ENCODE assay signal across 10 mouse cellular contexts in the genomic region with DNA sequence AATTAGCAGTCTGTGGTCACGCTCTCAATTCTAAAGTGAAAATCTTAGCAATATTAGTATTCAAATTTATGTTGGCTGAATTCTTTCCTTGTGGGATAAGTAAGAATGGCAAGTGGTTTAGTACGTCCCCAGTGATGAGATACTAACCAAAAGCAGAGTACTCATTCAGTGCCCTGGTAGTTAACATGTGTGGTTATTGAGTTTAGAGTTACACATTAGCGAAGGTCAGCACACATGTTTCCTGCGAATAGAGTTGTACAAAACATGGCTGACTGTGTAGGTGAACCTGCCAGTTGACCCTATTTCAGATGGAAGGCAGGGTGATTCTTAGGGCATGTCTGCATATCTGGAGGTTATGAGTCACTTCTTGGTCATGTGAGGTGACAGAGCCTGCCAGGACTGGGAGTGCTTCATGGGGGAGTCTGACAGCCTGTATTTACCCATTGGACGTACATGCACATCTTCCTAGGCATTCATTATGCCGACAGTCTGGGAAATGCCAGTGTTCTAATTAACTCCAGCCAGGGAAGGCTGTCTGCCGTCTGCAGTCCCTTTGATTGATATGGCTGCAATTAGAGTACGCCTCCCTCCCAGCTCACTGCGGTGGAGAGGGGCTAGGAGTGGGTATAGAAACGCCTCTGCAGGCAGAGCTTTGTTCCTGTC.
A peak's percentile ranks its signal among the peaks of the same experiment; 100 is the strongest.
DNase-seq lines count a peak whose midpoint lies in the region; ATAC-seq lines count a peak whose summit lies in the region.
"Had no signal": no experiment of that assay in that cellular context is flagged by ENCODE, and none has a peak within 500 bp of the region (broad histone marks: within the 10 kb centered on the region; RNA-seq: fewer than 3 reads in every experiment).

No protein-coding gene starts in this region.

- no peaks in the 10 kb centered on the region for H3K36me3 ChIP-seq in forebrain, embryonic 16.5 days (ENCODE audit: control insufficient read depth, insufficient read depth)
- H3K36me3 ChIP-seq in midbrain, embryonic 13.5 days = no peaks in the 10 kb centered on the region
- H3K36me3 ChIP-seq: liver, embryonic 12.5 days had no signal

- H3K4me2 ChIP-seq in forebrain, embryonic 16.5 days (ENCODE audit: low read length) = no peak overlapping the region
- H3K4me2 ChIP-seq in midbrain, embryonic 13.5 days (replicated peaks) = no peak overlapping the region
- H3K4me2 ChIP-seq: liver, embryonic 12.5 days had no signal

- H3K4me3 ChIP-seq in forebrain, embryonic 16.5 days (replicated peaks; ENCODE audit: low read length) = no peak overlapping the region
- no peak overlapping the region for H3K4me3 ChIP-seq in midbrain, embryonic 13.5 days (replicated peaks)
- H3K4me3 ChIP-seq: liver, embryonic 12.5 days had no signal

- 0 out of 2 replicates have a peak overlapping the region, but pooled peaks have one; percentile 7 for H3K9ac ChIP-seq in forebrain, embryonic 16.5 days (replicated peaks; ENCODE audit: low read depth, low read length)
- H3K9ac ChIP-seq in midbrain, embryonic 13.5 days (replicated peaks) = no peak overlapping the region
- H3K9ac ChIP-seq: liver, embryonic 12.5 days had no signal

- 24% methylated on average over 10 of the region's 10 CpGs for WGBS in forebrain, embryonic 16.5 days
- 47% methylated on average over 10 of the region's 10 CpGs for WGBS in midbrain, embryonic 13.5 days

- intact Hi-C loops in heart, postnatal 25 days (cut with DNase I) = no loop called here
- intact Hi-C loops in gastrocnemius, postnatal 14 days (cut with DNase I; ENCODE audit: low total_unique reads) = no loop called here

- peak; percentile 12 to 16 for DNase-seq in cerebellum, postnatal 10 days
- no peak for DNase-seq in cerebellum, postnatal 36 days
- peak; percentile 15 for DNase-seq in adrenal gland, postnatal 25 days
- no peak for DNase-seq in heart, postnatal 4 days
- no peak for DNase-seq in heart, postnatal 25 days (ENCODE audit: low spot score)
- no peak for DNase-seq in gastrocnemius, postnatal 14 days
- DNase-seq: thymus, postnatal 4 days had no signal

- H3K4me1 ChIP-seq in forebrain, embryonic 16.5 days (replicated peaks; ENCODE audit: control insufficient read depth, insufficient read depth, low read length) = peaks cover 16% of the 10 kb centered on the region
- H3K4me1 ChIP-seq in midbrain, embryonic 13.5 days (replicated peaks) = peaks cover 13% of the 10 kb centered on the region; the same call in 1 of the 2 replicates
- H3K4me1 ChIP-seq: liver, embryonic 12.5 days had no signal

- peak; percentile 98 for ATAC-seq in forebrain, embryonic 16.5 days
- peak; percentile 91 for ATAC-seq in midbrain, embryonic 13.5 days
- ATAC-seq: liver, embryonic 12.5 days had no signal

- H3K27me3 ChIP-seq in forebrain, embryonic 16.5 days (replicated peaks; ENCODE audit: control insufficient read depth, insufficient read depth, low read length) = no peaks in the 10 kb centered on the region
- no peaks in the 10 kb centered on the region for H3K27me3 ChIP-seq in midbrain, embryonic 13.5 days
- H3K27me3 ChIP-seq: liver, embryonic 12.5 days had no signal

- no peaks in the 10 kb centered on the region for H3K9me3 ChIP-seq in forebrain, embryonic 16.5 days (ENCODE audit: control insufficient read depth, low read length)
- H3K9me3 ChIP-seq in midbrain, embryonic 13.5 days = no peaks in the 10 kb centered on the region
- H3K9me3 ChIP-seq: liver, embryonic 12.5 days had no signal

- peak overlapping the region; percentile 80 for H3K27ac ChIP-seq in forebrain, embryonic 16.5 days (ENCODE audit: low read length)
- peak overlapping the region; percentile 68 for H3K27ac ChIP-seq in midbrain, embryonic 13.5 days
- H3K27ac ChIP-seq: liver, embryonic 12.5 days had no signal

Comparison
In these comparisons a context has a peak if more than half of its experiments do, and no peak if none do; other contexts are left out.
1. DNase-seq: peak in cerebellum, postnatal 10 days (2 of 2) and adrenal gland, postnatal 25 days (single experiment); none in cerebellum, postnatal 36 days (0 of 2), heart, postnatal 4 days (single experiment), heart, postnatal 25 days (single experiment) and gastrocnemius, postnatal 14 days (single experiment).